Mouse (Mus musculus): ENCODE results near the gene P2rx7. TPM values are rescaled to one million over a fixed set of nuclear protein-coding genes. Genes with fewer than 3 reads are reported as not detected.
A peak's percentile ranks its signal among the peaks of the same experiment; 100 is the strongest.

Gene P2rx7
- total RNA-seq, 4 experiments from 2014 or later: 7.7 to 16.4 (median 8.6) TPM

DNA sequence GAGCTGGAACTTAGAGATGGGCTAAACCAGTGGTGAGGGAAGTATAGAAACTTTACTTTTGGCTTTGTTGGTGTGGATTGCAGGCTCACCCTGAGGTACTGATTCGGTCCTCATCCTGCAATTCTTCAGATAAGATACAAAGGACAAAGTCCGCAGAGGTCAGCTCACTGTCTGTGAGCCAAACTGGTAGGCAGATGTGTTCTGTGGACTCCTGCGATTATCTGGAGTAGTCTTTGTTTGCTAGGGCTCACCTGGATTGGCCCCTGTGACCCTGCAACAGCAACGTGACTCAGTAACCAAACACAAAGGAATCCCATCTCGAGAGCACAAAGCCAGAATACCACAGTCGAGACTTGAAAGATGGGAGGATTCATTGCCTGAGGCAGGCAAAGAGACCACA lies 46.8 kb downstream of the P2rx7 start:
- no peak for DNase-seq (ENCODE audit: low spot score in 2 of 2)

DNA sequence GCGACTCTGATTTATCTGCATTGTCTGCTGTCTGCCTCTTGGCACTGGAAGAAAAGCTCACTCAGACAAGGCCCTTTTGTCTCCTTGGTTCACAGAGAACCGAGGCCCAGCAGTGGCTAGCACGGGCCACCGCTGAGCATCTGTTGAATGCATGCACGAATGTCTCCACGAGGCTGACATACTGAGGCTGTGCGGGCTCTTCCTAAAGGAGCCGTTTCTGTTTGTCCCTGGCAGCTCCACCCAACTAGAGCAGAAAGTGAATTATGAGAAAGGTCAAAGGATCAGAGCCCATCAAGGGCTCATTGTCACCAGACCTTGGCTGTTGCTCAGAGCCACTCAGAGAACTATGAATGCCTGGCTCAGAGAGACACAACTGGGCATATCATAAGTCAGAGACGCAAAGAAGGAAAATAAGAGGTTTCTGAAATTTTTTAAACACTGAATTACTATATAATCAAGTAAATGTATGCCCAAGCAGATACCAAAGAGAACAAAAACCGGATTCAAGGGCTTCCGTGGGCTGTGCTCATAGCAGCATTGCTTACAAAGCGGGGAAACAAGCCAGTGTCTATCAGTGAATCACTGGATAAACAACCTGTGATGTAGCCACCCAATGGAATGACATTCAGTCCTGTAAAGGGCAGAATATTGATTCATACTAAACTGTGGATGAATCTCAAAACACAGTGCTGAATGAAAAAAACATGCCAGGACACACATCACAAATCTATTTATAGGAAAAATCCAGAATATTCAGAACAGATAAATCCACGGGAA lies 49.9 kb downstream of the P2rx7 start:
- peak in 1 of 2 experiments; percentile 54 for DNase-seq (ENCODE audit: low spot score in 2 of 2)

DNA sequence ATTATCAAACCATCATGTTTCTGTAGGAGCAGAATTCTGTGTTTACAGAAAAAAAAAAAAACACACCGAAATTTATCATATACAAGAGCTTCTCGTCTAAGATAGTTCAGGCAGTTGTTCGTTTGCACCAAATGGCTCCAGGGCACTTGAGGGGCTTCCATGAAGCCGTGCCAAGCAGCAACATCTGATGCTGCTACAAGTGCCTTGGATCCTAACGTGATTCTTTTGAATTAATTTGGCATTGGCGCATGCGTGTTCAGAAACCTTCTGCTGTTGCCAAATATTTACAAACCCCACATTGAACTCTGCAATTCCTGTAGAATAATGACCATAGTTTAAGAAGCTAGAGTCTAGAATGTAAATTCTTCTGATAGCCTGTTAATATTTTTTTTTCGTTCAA lies 51.8 kb downstream of the P2rx7 start:
- no peak for DNase-seq (ENCODE audit: low spot score in 2 of 2)

DNA sequence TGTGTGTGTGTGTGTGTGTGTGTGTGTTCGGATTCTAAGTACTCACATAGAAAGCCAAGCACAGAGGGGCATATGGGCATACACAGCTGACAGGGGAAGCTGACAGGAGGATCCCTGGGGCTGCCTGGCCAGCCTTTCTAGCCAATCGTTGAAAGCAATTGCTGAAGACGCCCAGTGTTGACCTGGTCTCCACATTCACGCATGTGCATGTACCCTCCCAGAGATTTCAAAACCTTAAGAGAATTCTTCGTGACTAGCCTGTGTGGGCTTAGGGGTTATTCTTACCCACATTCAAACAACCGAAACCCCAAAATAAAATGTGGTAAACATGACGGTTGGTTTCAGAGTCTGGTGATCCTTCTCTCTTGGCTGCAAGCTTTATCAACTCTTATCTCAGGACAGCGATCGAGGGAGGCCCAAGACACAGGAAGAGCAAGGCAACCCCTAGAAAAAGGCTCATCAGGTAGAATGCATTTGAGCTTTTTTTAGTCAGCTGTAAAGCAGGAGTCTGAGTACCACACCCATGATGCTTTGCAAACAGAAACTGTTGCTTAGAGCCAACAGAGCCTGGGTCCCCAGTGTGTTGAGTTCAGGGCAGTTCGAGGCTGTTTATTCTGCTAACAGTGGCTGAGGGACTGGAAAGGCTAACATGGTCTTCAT lies 54.5 kb downstream of the P2rx7 start:
- no peak for DNase-seq (ENCODE audit: low spot score in 2 of 2)

DNA sequence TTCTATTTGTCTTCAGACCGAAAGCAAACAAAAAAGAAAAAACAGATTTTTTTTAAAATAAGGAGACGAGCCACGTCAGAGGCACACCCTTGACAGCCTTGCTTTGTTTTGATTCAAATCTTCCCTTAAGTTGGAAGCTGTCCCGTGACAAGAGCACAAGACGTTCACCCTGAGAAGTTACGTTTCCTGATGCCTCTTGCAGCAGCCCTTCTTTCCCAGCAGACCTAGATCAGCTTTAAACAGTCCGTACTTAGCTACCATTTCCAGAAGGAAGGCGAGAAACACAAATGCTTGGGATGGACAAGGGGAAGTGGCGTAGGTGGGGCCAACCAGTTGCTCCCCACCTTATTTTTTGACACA lies 55.0 kb downstream of the P2rx7 start:
- DNase-seq (ENCODE audit: low spot score in 2 of 2): no peak

DNA sequence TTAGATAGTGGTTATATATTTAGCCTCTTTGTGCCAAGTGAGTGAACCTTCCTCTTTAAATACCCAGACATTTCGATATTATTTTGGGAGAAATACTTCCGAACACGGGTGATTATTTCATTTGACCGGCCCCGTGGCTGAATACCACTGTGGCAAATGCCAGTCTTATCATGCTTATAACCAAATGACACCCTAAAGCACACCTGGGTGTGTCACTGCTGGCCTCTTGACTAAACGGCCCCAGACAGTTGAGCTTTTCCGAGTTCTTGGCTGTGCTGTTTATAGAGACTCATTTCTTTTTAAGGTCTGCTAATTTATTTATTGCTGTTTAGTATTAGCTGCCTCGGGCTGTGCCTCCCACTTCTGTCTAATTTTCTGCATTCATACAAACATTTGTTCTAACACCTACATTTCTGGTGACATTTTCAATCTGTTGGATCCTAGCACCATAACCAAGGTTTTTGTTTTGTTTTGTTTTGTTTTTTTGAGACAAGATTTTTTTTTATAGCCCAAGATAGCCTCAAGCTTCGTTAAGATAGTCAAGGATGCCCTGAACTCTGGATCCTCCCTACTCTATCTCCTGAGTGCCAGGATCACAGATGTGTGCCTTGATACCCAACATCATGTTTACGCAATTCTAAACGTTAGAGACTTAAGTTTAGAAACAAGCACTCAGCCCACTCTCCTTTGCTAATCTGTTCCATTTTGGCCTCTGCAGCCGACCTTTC lies 56.6 kb downstream of the P2rx7 start:
- no peak for DNase-seq (ENCODE audit: low spot score in 2 of 2)

DNA sequence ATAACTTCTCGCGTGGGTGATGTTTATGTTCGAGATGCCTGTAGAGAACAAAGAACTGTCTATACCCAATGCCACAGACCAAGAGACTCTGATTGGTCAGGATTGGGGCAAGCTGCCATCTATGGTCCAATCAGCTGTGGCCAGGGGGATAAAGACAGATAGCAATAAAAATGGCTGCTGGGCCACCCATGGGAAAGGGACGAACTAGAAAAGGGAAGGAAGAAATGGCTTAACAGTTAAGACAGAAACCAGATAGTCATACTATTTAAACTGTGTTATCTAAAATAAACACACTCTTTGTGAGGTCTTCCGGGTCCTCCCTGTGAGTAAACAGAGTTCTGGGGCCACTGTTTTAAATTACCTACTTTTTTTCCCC lies 57.1 kb downstream of the P2rx7 start:
- no peak for DNase-seq (ENCODE audit: low spot score in 2 of 2)

DNA sequence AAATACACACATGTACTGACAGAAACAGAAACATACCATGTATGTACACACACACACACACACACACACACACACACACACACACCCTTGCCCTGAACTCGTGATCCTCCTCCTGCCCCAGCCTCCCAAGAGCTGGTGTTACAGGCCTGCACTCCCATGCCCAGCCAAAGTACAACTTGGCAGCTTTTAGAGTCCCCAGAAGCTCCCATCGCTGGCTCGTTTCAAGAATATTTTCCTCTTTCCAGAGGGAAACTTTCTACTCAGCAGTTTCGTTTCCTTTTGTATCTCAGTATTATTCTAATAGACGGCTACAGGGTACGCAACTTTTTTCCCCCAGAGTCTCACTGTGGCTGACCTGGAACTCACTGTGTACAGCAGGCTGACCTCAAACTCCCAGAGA lies 58.4 kb downstream of the P2rx7 start:
- no peak for DNase-seq (ENCODE audit: low spot score in 2 of 2)

DNA sequence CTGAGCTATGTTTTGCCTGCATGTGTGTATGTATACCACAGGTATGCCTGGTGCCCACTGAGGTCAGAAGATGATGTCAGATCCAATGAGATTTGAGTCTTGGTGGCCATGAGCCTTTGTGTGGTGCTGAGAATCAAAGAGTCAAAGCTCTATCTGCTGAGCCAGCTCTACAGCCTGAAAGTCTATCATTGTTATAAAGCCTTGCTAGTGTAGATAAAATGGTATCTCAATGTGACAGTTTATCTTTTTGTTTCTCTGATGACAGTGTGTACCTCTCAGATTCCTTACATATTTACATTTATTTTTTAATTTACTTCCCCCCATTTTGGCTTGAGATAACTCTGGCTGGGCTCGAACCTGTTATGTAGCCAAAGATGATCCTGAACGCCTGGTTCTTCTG lies 59.9 kb downstream of the P2rx7 start:
- DNase-seq (ENCODE audit: low spot score in 2 of 2): no peak

DNA sequence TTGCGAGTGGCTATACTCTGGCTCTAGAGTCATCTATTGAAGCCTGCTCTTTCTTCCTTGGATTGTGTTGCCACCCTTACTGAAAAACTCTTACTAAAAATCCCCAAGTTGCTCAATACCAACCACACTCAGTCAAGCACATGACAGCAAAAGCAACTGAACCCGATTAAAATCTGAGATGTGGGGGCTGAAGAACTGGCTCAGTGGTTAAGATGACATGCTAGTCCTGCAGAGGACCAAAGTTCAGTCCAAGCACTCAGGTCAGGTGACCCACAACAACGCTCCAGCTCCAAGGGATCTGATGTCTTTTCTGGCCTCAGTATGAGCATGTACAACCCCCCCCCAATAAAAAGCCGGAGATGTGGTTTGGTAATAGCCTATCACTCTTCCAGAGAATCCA lies 60.9 kb downstream of the P2rx7 start:
- DNase-seq (ENCODE audit: low spot score in 2 of 2): no peak

DNA sequence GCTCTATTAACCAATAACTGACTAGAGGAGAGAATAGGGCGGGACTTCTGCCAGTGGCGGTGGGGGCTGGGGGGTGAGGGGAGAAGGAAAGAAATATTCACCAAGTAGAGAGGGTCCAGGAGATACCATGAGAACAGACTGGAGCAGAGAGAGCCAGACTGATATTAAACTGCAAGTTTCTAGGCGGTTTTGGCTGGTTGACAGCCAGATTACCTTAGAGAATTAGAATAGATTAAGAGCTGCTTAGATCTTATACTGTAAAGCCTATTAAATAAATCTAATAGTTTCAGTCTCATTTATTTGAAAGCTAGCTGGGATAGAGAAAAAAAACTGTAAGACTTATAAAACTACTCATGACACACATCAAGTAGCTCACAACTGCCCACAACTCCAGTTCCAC lies 61.5 kb downstream of the P2rx7 start:
- no peak for DNase-seq (ENCODE audit: low spot score in 2 of 2)

DNA sequence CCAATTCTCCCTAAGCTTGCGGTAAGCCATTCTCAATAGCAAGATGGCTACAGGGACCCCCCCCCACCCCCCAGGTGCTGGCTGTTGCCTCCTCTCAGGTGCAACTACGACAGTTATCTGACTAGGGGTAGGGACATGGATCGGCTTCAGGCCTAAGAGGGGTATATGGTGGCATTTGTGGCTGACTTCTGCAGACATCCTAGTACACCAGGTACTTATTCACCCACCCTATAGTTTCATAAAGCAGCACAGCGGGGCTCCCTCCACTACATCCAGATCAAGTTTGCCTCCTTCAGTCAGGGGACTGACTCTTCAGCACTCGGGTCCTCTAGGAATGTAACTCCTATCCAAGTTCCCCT lies 63.2 kb downstream of the P2rx7 start:
- DNase-seq (ENCODE audit: low spot score in 2 of 2): no peak

DNA sequence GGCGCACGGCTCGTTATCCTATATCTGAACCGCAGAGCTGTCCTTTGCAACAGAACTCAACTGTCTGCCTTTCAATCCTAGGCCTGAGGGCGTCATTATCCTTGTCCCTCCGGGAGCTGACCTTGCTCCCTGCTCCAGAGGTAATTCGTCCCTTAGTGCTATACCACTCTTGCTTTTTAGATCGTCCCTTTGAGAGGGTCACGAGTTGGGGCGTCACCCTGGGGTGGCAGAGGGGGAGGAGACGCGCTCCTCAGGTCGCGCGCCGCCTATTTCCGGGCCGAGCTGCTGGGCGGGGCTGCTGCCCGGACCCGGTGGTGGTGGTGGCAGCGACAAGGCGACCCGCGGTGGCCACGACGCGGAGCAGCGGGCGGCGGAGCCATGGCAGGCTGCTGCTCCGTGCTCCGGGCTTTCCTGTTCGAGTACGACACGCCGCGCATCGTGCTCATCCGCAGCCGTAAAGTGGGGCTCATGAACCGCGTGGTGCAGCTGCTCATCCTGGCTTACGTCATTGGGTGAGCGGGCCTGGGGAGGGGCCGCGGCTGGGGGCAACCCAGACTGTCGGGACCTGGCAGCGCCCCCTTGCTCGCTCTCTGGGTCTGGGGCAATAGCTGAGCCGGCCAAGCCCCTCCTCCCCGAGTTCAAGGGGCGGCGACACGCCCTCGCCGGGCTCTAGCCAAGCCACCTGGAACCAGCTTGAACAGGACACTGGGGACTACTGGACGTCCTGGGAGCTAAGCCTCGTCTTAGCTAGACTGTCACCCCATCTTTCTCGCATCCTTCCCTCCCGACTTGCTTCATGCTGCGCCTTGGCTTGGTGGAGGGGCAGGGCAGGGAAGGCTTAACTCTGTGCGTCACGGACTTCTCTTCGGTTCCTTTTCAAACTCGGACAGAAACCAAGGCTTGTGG lies 63.8 kb downstream of the P2rx7 start, which contains the start of gene P2rx4:
TSS of gene P2rx4 (plus strand) at position 269 of the 906 bp plus-strand sequence.
- DNase-seq (ENCODE audit: low spot score in 2 of 2): peak; percentile 73 to 89

DNA sequence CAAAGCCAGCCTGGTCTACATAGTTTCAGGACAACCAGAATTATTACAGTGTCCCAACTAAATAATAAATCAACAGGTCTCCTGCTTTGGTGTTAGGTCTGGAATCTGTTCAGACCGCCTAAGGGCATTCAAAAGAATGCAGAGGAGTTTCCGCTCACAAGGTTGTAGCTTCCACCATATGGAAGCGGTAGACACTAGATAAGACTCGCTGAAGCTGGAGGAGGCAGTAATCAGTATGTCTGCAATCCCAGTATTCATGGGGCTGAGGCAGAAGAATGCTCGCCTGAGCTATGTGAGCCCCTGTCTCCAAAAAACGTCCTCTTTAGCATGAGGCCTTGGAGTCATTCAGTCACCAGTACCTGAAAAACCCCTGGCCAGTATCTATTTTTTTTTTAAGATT lies 65.1 kb downstream of the P2rx7 start:
- no peak for DNase-seq (ENCODE audit: low spot score in 2 of 2)

DNA sequence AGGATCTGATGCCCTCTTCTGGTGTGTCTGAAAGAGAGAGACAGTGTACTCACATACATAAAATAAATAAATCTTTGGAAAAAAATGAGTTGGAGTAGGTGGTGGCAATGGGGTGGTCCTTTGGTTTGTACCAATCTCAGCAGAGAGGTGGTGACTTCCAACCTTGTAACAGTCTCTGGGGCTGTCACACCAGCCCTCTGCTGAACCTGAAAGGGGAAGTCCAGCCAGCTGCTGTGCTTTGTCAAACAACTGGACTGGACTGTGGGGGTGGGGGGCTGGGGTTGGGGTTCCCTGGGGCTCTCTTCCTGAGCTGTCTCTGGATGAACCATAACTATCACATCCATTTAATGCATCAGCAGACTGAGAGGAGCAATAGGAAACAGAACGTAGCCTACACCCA lies 72.0 kb downstream of the P2rx7 start:
- DNase-seq (ENCODE audit: low spot score in 2 of 2): no peak

DNA sequence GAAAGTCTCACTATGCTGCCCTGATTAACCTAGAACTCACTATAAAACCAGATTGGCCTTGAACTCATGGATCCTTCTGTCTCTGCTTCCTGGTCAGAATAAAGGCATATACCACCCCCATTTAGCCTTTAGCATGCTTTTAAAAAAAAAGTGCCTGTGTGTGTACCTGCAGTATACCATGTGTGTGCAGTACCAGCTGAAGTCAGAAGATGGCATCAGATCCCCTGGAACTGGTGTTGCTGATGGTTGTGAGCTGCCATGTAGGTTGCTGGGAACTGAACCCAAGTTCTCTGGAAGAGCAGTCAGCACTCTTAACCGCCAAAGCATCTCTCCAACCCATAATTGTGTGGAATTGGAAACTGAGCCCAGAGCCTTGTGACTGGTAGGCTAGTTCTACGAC lies 73.1 kb downstream of the P2rx7 start:
- no peak for DNase-seq (ENCODE audit: low spot score in 2 of 2)

DNA sequence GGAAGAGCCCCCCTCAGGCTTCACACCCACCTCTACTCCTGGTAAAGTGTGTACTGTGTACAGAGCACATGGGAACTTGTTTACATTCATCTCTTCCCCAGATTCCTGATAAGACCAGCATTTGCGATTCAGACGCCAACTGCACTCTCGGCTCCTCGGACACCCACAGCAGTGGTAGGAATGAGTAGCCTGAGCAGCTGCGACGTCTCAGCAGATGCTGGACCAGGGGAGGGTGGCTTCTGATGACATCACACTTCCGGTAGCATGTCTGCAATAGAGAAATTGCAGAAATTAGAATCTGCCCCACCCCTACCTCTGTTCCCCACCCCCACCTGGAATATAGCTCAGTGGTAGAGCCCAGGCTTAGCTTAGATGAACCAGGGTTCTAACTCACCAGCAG lies 74.7 kb downstream of the P2rx7 start:
- DNase-seq (ENCODE audit: low spot score in 2 of 2): no peak

DNA sequence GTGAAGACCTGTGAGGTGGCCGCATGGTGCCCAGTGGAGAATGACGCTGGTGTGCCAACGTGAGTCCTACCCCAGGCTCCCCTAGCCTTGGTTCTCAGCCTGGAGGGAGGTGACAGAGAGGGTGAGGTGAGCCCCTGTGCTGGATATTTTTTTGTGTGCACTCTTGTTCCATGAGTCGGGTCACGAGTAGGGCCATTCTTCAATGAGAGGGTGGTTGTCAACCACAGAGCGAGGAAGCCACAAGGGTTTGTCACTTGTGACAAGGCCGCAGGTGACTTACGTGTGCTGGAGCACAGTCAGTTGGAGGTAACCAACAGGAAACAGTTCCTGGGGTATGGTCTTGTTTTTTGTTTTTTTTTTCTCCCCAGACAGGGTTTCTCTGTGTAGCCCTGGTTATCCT lies 75.5 kb downstream of the P2rx7 start:
- no peak for DNase-seq (ENCODE audit: low spot score in 2 of 2)

DNA sequence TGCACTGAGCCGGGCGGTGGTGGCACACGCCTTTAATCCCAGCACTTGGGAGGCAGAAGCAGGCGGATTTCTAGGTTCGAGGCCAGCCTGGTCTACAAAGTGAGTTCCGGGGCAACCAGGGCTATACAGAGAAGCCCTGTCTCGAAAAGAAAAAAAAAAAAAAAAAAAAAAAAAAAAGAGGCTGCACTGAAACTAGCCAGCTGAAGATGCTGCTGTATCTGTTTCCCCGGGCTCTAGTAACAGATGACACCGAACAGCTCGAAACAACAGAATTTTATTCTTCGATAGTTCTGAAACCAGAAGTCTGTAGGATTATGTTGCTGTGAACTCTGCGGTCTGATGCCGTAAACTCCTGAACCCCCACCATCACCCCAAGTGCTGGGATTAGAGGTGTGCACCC lies 81.7 kb downstream of the P2rx7 start:
- no peak for DNase-seq (ENCODE audit: low spot score in 2 of 2)

DNA sequence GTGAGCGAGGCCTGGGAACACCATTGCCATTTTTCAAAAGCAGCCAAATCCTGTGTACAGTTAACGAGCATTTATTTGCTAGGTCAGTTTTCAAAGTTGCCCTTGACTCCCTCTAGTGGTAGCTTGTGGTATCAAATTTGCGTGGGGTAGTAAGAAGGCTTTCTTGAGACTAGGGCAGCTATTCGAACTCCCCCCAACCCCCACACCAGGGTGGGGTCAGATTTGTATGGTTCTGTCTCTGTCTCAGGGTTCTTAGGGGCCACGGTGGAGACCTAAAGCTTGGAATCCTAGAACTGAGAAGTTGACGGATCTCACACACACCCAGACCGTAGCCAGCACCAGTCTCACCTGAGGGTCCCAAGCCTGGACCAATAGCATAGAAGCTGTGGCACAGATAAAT lies 82.4 kb downstream of the P2rx7 start:
- DNase-seq (ENCODE audit: low spot score in 2 of 2): peak; percentile 54 to 58

DNA sequence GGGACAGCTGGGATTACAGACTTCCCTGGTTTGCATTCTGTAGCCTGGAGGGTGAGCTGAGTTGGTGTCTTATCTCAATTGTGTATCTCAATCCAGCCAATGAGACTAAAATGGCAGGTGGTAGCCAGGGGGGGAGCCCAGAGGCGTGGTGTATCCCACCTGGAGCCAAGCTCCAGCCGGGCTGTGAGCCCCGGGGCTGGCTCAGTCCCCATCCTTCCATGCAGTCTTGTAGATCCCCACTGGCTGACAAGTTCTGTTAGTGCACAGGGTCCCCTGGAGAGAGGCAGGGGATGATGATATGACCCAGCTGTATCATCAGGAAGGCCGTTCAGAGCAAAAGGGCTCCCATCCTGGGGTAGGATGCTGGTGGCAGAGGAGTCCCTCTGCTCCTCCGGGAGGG lies 82.9 kb downstream of the P2rx7 start:
- DNase-seq (ENCODE audit: low spot score in 2 of 2): no peak

DNA sequence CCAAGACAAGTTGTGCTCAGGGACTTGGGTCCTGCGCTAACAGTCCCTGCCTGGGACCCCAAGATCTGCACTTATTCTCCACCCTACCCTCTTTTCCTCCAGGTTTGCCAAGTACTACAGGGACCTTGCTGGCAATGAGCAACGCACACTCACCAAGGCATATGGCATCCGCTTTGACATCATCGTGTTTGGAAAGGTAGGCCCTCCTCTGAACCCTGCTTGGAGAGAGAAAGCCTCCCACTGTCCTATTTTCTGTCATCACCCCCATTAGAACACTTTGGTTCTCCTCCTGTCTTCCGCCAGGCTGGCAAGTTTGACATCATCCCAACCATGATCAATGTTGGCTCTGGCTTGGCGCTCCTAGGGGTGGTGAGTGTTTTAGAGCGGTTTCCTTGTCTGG lies 83.4 kb downstream of the P2rx7 start:
- DNase-seq (ENCODE audit: low spot score in 2 of 2): no peak
